Mouse (Mus musculus): ENCODE results near the gene Sclt1. TPM values are rescaled to one million over a fixed set of nuclear protein-coding genes. Genes with fewer than 3 reads are reported as not detected.

Sclt1 gene
- polyA plus RNA-seq, 1 experiment from 2014 or later: 17.5 TPM

DNA sequence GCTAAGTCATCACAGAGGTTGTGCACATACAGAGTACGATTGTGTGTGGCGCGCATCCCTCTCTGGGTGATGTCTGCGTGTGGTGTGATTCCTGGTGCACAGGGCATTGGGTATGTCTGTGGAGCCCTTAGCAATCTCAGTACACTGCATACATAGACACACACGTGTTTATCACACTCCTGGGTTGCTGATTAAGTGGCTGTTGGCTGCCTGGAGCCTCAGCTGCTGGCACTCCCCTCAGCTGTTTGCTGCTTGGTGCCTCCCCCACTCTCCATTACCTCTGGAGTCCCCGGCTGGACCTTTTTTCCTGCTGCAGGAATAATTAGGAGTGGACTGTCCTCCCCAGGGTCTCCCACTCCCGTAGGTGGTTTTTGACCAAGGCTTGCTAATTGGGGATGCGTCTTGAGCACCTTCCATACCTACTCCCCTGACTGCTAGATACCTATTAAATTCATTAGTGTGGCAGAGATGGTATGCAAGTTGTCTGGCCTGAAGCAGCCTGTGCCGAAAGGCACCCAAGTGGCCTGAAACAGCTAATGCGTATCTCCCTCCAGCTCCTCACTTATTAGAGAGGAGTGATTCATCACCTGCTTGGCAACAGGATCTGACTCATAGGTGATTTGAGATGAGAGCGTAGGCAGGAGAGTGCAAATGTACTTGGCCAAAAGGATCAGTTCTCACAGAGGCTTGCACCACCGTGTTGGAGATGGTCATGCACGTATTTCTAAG, 136.5 kb downstream of the Sclt1 start:
- 79% methylated on average over 13 of the region's 13 CpGs for WGBS
- Histone ChIP-seq H3K27me3 (no peaks in the 10 kb centered on the region), H3K9me3 (no peaks in the 10 kb centered on the region), H3K36me3 (peaks cover 22% of the 10 kb centered on the region), H3K9ac (no peak overlapping the region), H3K4me3 (no peak overlapping the region), H3K27ac (no peak overlapping the region), H3K4me2 (no peak overlapping the region), H3K4me1 (peaks cover 6% of the 10 kb centered on the region; the same call in 1 of the 2 replicates)
- ATAC-seq (ENCODE audit: insufficient number of reproducible peaks, low FRiP score, low TSS enrichment, low read depth): no peak

DNA sequence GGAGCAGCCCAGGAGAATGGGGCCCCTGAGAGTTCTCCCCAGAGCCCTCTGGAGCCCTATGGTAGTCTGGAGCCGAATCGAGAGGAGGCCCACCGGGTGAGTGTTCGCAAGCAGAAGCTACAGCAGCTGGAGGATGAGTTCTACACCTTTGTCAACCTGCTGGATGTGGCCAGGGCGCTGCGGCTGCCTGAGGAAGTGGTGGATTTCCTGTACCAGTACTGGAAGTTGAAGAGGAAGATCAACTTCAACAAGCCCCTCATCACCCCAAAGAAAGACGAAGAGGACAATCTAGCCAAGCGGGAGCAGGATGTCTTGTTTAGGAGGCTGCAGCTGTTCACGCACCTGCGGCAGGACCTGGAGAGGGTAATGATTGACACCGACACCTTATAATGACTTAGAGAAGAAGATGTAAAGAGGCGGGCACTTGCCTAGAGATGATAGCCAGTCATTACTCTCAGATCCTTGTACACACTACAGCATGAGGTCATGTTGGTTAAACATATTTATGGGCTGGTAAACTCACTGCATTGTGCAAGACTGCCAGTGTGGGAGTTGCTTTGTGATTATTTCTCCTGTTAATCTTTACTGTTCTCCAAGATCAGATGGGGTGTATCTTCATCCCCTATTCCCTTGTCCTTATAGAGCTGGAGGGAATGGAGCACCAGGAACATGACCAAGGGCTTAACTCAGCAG, 137.5 kb downstream of the Sclt1 start:
- H3K27me3 ChIP-seq: no peaks in the 10 kb centered on the region
- no peak overlapping the region for H3K27ac ChIP-seq
- no peak overlapping the region for H3K9ac ChIP-seq
- no peaks in the 10 kb centered on the region for H3K9me3 ChIP-seq
- no peak overlapping the region for H3K4me2 ChIP-seq
- H3K4me1 ChIP-seq: peaks cover 6% of the 10 kb centered on the region; the same call in 1 of the 2 replicates
- peaks cover 14% of the 10 kb centered on the region for H3K36me3 ChIP-seq
- no peak for ATAC-seq (ENCODE audit: insufficient number of reproducible peaks, low FRiP score, low TSS enrichment, low read depth)
- H3K4me3 ChIP-seq: no peak overlapping the region
- WGBS: 84% methylated on average over 12 of the region's 12 CpGs

DNA sequence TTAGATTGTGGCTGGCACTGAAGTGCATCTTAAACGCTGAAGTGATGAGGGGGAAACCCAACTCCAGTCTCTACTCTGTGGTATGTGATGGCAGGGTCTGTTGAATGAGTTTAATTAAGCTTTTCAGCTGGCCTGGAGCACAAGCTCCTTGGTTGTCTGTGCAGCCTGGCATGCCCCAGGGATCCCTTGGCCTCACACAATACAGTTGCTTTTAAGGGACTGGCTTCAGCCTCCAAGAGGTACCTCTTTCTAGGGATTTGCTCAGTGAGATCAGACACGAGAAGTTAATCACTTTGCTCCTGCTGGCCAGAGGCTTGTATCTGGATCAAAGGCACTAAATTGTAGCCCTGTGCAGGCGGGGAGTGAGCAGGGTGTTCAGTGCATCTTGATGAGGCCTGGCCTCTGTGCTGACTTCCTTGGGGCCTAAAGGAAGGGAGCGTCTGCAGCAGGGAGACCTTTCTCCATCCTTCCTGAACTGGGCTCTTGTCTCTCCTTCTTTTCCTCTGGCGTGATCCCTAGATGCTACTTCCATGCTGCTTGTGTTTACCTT, 138.8 kb downstream of the Sclt1 start:
- peaks cover 6% of the 10 kb centered on the region; the same call in 1 of the 2 replicates for H3K4me1 ChIP-seq
- no peak overlapping the region for H3K4me2 ChIP-seq
- H3K27me3 ChIP-seq: no peaks in the 10 kb centered on the region
- H3K27ac ChIP-seq: no peak overlapping the region
- ATAC-seq (ENCODE audit: insufficient number of reproducible peaks, low FRiP score, low TSS enrichment, low read depth): no peak
- WGBS: 47% methylated on average over 5 of the region's 5 CpGs
- H3K9ac ChIP-seq: no peak overlapping the region
- no peak overlapping the region for H3K4me3 ChIP-seq
- H3K9me3 ChIP-seq: no peaks in the 10 kb centered on the region
- peaks cover 12% of the 10 kb centered on the region for H3K36me3 ChIP-seq

DNA sequence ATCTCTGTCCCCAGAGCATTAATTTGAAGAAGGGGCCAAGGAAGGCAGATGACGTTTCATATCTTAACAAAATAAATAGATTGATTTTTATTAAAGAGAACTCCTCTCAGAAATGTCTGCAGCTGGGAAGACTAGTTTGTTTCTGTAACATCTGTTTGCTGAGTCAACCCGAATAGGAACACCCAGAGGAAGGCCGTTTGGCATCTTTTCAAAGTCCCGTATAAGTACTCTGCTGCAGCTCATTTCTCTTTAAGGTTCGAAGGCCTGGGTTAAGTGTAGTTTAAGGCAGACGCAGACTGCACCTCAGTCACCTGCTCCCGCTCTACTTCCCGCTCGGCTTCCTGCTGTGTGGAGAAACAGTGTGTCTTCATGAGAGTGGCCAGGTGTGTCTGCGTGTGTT, 139.4 kb downstream of the Sclt1 start:
- no peak overlapping the region for H3K9ac ChIP-seq
- H3K36me3 ChIP-seq: peaks cover 17% of the 10 kb centered on the region
- H3K4me3 ChIP-seq: no peak overlapping the region
- H3K9me3 ChIP-seq: no peaks in the 10 kb centered on the region
- WGBS: 35% methylated on average over 10 of the region's 10 CpGs
- ATAC-seq (ENCODE audit: insufficient number of reproducible peaks, low FRiP score, low TSS enrichment, low read depth): no peak
- no peak overlapping the region for H3K4me2 ChIP-seq
- no peaks in the 10 kb centered on the region for H3K27me3 ChIP-seq
- H3K4me1 ChIP-seq: peaks cover 6% of the 10 kb centered on the region; the same call in 1 of the 2 replicates
- H3K27ac ChIP-seq: no peak overlapping the region

DNA sequence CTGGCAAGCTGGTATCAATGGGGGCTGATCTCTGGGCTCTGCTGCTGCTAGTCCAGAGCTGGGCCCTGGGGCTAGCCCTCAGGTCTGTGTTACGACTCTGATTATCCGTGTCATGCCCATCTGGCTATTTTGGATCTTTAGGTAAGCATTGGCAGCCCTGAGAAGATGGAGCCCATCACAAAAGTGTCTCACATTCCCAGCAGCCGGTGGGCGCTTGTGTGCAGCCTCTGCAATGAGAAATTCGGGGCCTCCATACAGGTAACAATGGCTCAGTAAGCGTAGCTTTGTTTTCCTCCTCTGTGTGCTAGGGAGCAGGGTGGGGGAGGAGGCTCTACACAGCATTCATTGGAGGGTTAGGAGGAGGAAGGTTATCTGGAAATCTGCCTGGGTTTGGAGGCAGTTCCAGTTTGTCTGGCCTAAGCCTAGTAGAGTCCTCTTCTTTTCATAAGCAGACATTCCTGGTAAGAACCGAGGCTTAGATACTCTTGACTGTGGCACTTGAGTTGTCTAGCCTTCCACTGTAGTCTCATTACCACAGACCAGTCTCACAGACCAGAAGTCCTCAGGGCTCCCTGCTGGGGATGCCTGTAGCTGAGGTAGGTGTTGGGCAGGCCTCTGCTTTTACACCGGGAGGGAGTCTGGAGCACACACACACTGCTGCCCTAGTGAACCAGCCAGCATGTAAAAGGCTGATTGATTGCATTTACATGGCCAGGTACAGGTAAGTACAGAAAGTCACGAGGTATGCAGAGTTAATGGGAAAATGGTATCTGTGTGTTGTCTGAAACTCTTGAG, 140.9 kb downstream of the Sclt1 start:
- Histone ChIP-seq H3K4me3 (no peak overlapping the region), H3K36me3 (peaks cover 28% of the 10 kb centered on the region), H3K27ac (no peak overlapping the region), H3K9ac (no peak overlapping the region), H3K4me1 (peaks cover 6% of the 10 kb centered on the region; the same call in 1 of the 2 replicates), H3K27me3 (no peaks in the 10 kb centered on the region), H3K9me3 (no peaks in the 10 kb centered on the region), H3K4me2 (no peak overlapping the region)
- no peak for ATAC-seq (ENCODE audit: insufficient number of reproducible peaks, low FRiP score, low TSS enrichment, low read depth)
- WGBS: 85% methylated on average over 9 of the region's 9 CpGs

DNA sequence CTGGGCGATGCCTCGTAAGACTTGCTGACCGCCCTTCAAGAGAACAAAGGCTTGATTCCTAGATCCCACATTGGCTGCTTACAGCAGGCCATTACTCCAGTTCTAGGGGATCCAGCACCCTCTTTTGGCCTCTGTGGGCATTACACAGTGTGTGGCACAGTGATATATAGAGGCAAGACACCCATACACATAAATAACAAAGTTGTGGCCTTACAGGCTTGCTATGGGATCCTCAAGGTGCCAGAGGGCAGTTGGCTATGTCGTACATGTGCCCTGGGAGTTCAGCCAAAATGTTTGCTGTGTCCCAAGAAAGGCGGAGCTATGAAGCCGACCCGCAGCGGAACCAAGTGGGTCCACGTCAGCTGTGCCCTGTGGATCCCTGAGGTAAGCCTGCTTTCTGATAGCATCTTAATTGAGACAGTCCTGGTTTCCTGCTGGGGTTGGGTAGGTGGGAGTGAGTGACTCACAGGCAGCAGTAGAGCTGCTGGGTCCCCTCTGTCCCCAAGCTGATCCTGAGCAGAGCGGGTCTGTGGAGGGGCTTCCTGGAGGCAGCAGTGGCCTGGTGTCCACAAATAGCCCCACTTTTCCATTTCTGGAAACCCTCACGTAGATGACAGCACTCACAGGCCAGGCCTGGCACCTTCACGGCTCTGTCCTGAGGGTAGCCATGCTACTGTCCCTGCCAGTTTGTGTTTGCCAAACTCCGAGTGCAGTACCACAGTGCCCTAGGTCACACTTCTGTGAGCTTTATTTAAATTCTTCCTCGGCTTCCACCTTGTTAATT, 142.3 kb downstream of the Sclt1 start:
- ATAC-seq (ENCODE audit: insufficient number of reproducible peaks, low FRiP score, low TSS enrichment, low read depth): no peak
- H3K4me1 ChIP-seq: peaks cover 6% of the 10 kb centered on the region; the same call in 1 of the 2 replicates

DNA sequence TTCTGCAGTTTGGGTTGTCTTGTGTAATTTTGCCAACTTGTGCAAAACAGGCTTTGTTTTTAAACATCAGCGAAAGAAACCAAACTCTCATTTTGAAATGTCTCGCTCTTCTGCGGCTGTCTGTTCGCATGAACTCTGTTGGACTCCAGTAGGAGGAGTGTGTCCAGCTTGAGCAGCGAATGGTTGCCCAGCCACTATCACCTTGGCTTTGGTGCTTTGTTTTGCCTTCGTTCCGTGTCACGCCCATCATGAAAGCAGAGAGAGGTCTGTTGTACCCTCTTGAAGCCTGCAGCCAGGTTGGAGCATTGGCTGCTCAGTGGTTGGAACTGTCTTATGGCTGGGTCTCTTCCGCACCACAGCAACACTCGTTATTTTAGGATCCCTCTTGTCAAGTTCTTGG, 143.1 kb downstream of the Sclt1 start:
- Histone ChIP-seq H3K4me2 (no peak overlapping the region), H3K9me3 (no peaks in the 10 kb centered on the region), H3K27ac (no peak overlapping the region), H3K27me3 (no peaks in the 10 kb centered on the region), H3K4me3 (no peak overlapping the region), H3K36me3 (peaks cover 20% of the 10 kb centered on the region), H3K4me1 (peaks cover 6% of the 10 kb centered on the region; the same call in 1 of the 2 replicates), H3K9ac (no peak overlapping the region)
- 93% methylated on average over 10 of the region's 10 CpGs for WGBS
- no peak for ATAC-seq (ENCODE audit: insufficient number of reproducible peaks, low FRiP score, low TSS enrichment, low read depth)

More for the DNA sequence above, 142.3 kb downstream of the Sclt1 start:
- no peaks in the 10 kb centered on the region for H3K27me3 ChIP-seq
- 87% methylated on average over 14 of the region's 14 CpGs for WGBS
- no peak overlapping the region for H3K4me2 ChIP-seq
- H3K36me3 ChIP-seq: peaks cover 25% of the 10 kb centered on the region
- no peak overlapping the region for H3K4me3 ChIP-seq
- no peaks in the 10 kb centered on the region for H3K9me3 ChIP-seq
- H3K9ac ChIP-seq: no peak overlapping the region
- no peak overlapping the region for H3K27ac ChIP-seq

DNA sequence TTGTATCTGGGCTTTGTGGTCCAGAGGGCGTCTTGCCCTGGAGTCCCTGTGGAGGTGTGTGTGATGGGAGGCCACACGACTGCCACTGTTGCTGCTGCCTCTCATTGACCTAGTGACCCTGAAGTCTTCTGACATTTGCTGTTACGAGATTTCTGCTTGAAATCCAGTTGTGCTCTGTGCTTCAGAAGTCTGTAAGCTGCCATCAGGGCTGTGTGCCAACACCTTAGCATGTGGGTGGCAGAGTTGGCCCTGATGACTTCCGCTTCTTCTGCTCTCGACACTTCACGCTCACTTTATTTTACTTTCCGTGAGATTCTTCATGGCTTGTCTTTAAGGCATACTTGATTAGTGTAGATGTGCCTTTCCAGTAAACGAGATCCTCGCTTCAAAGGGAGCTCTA, 143.9 kb downstream of the Sclt1 start:
- no peak overlapping the region for H3K4me2 ChIP-seq
- no peaks in the 10 kb centered on the region for H3K9me3 ChIP-seq
- peaks cover 5% of the 10 kb centered on the region; the same call in 1 of the 2 replicates for H3K4me1 ChIP-seq
- no peak for ATAC-seq (ENCODE audit: insufficient number of reproducible peaks, low FRiP score, low TSS enrichment, low read depth)
- H3K9ac ChIP-seq: no peak overlapping the region
- no peaks in the 10 kb centered on the region for H3K27me3 ChIP-seq
- H3K27ac ChIP-seq: no peak overlapping the region
- no peak overlapping the region for H3K4me3 ChIP-seq
- H3K36me3 ChIP-seq: peaks cover 28% of the 10 kb centered on the region
- WGBS: 69% methylated on average over 9 of the region's 9 CpGs

DNA sequence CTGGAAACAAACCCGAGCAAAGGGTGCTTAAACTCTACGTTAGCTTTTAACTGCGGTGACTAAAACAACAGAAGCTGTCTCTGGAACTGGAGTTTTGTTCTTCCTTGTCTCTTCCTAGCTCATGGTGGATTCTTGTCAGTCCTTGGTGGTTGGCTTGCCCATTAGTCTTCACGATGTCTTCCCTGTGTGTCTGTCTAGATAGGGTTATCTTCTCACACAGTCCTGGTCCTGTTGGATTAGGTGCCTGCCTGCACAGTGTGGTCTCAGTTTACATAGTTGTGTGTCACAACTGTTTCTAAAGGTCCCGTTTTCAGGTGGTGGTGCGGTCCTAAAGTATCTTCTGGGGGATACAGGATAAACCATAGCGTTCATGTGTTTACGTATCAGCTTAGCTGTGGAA, 145.3 kb downstream of the Sclt1 start:
- Histone ChIP-seq H3K4me3 (no peak overlapping the region), H3K27ac (no peak overlapping the region), H3K4me1 (no peaks in the 10 kb centered on the region), H3K27me3 (no peaks in the 10 kb centered on the region), H3K36me3 (peaks cover 28% of the 10 kb centered on the region), H3K4me2 (no peak overlapping the region), H3K9ac (no peak overlapping the region), H3K9me3 (no peaks in the 10 kb centered on the region)
- 94% methylated on average over 8 of the region's 8 CpGs for WGBS
- no peak for ATAC-seq (ENCODE audit: insufficient number of reproducible peaks, low FRiP score, low TSS enrichment, low read depth)

DNA sequence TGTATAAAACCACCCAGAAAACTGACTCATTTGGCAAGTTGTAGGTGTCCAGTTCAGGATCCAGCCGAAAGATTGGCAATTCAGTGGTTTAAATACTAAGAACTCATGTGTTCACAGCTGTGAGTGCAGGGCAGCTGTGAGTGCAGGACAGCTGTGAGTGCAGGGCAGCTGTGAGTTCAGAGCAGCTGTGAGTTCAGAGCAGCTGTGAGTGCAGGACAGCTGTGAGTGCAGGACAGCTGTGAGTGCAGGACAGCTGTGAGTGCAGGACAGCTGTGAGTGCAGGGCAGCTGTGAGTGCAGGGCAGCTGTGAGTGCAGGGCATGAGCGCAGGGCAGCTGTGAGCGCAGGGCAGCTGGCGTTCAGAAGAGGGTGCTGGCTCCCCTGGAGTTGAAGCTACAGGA, 147.3 kb downstream of the Sclt1 start:
- no peak for ATAC-seq (ENCODE audit: insufficient number of reproducible peaks, low FRiP score, low TSS enrichment, low read depth)
- H3K4me3 ChIP-seq: no peak overlapping the region
- no peaks in the 10 kb centered on the region for H3K4me1 ChIP-seq
- H3K27me3 ChIP-seq: no peaks in the 10 kb centered on the region
- H3K9ac ChIP-seq: no peak overlapping the region
- peaks cover 35% of the 10 kb centered on the region for H3K36me3 ChIP-seq
- H3K9me3 ChIP-seq: no peaks in the 10 kb centered on the region
- 93% methylated on average over 4 of the region's 4 CpGs for WGBS
- H3K27ac ChIP-seq: no peak overlapping the region
- H3K4me2 ChIP-seq: no peak overlapping the region
